Mouse (Mus musculus): ENCODE results near the gene Mthfd1. TPM values are rescaled to one million over a fixed set of nuclear protein-coding genes. Genes with fewer than 3 reads are reported as not detected.

Gene Mthfd1
- polyA plus RNA-seq, 1 experiment from 2014 or later: 35.2 TPM

- H3K9me3 ChIP-seq (replicated peaks; ENCODE audit: control insufficient read depth, low read length, poor library complexity, severe bottlenecking): no peaks in the 10 kb centered on the region
- peaks cover 27% of the 10 kb centered on the region for H3K4me1 ChIP-seq (ENCODE audit: control insufficient read depth, insufficient read depth, low read length)
- H3K27ac ChIP-seq (ENCODE audit: low read length): peak overlapping the region; percentile 5; the same call in 1 of the 2 replicates
- H3K9ac ChIP-seq (ENCODE audit: low read depth, low read length): peak overlapping the region; percentile 96
- H3K4me3 ChIP-seq (ENCODE audit: low read depth, low read length): 0 out of 2 replicates have a peak overlapping the region, but pooled peaks have one; percentile 88
- ATAC-seq: no peak
- H3K27me3 ChIP-seq (ENCODE audit: control insufficient read depth, insufficient read depth, low read depth, low read length): no peaks in the 10 kb centered on the region
- 27% methylated on average over 14 of the region's 14 CpGs for WGBS
- no peaks in the 10 kb centered on the region for H3K36me3 ChIP-seq (ENCODE audit: control insufficient read depth, insufficient read depth, low read length)
- peak overlapping the region; percentile 72 for H3K4me2 ChIP-seq (ENCODE audit: low read length)
Measured at GRCm38 (mm10) chr12:76367096-76367995, 112.2 kb downstream of the Mthfd1 start.

- Histone ChIP-seq H3K36me3 (ENCODE audit: control insufficient read depth, insufficient read depth, low read length) (no peaks in the 10 kb centered on the region), H3K4me1 (ENCODE audit: control insufficient read depth, insufficient read depth, low read length) (peaks cover 30% of the 10 kb centered on the region), H3K4me2 (ENCODE audit: low read length) (peak overlapping the region; percentile 72), H3K27ac (ENCODE audit: low read length) (peak overlapping the region; percentile 95), H3K27me3 (ENCODE audit: control insufficient read depth, insufficient read depth, low read depth, low read length) (no peaks in the 10 kb centered on the region), H3K4me3 (ENCODE audit: low read depth, low read length) (peak overlapping the region; percentile 88), H3K9me3 (replicated peaks; ENCODE audit: control insufficient read depth, low read length, poor library complexity, severe bottlenecking) (no peaks in the 10 kb centered on the region), H3K9ac (ENCODE audit: low read depth, low read length) (peak overlapping the region; percentile 96)
- ATAC-seq: no peak
- WGBS: 5% methylated on average over 9 of the region's 9 CpGs
Measured at GRCm38 (mm10) chr12:76368201-76368789, 113.2 kb downstream of the Mthfd1 start.

GRCm38 (mm10) chr12:76368790-76369205, 113.7 kb downstream of the Mthfd1 start:
- Histone ChIP-seq H3K4me2 (ENCODE audit: low read length) (peak overlapping the region; percentile 72), H3K36me3 (ENCODE audit: control insufficient read depth, insufficient read depth, low read length) (no peaks in the 10 kb centered on the region), H3K4me1 (ENCODE audit: control insufficient read depth, insufficient read depth, low read length) (peaks cover 30% of the 10 kb centered on the region), H3K27ac (ENCODE audit: low read length) (peak overlapping the region; percentile 95), H3K4me3 (ENCODE audit: low read depth, low read length) (peak overlapping the region; percentile 88), H3K9ac (ENCODE audit: low read depth, low read length) (peak overlapping the region; percentile 96), H3K27me3 (ENCODE audit: control insufficient read depth, insufficient read depth, low read depth, low read length) (no peaks in the 10 kb centered on the region), H3K9me3 (replicated peaks; ENCODE audit: control insufficient read depth, low read length, poor library complexity, severe bottlenecking) (no peaks in the 10 kb centered on the region)
- WGBS: under 1% methylated on average over 26 of the region's 26 CpGs
- ATAC-seq: peak; percentile 3; the same call in 1 of the 2 replicates

Other genes with a start within 250 kb of the Mthfd1 start
- 0.26 and 0.44 TPM in 2 replicates for gene Esr2, start 78.0 kb upstream of the Mthfd1 start, polyA plus RNA-seq (2015; fragmentation: Nextera tagmentation; extraction: Ambion mirVana)
- gene Tex21, start 8.6 kb upstream of the Mthfd1 start, polyA plus RNA-seq (2015; fragmentation: Nextera tagmentation; extraction: Ambion mirVana): not detected in 2 replicates
- 10.6 and 11.6 TPM in 2 replicates for gene Akap5, start 69.6 kb downstream of the Mthfd1 start, polyA plus RNA-seq (2015; fragmentation: Nextera tagmentation; extraction: Ambion mirVana)
- gene Zbtb25, start 114.3 kb downstream of the Mthfd1 start, polyA plus RNA-seq (2015; fragmentation: Nextera tagmentation; extraction: Ambion mirVana): 14.7 and 15.7 TPM in 2 replicates
- gene Zbtb1, start 115.0 kb downstream of the Mthfd1 start, polyA plus RNA-seq (2015; fragmentation: Nextera tagmentation; extraction: Ambion mirVana): 3.1 and 3.4 TPM in 2 replicates
- gene Hspa2, start 148.9 kb downstream of the Mthfd1 start, polyA plus RNA-seq (2015; fragmentation: Nextera tagmentation; extraction: Ambion mirVana): 6.2 and 7.6 TPM in 2 replicates
- 1.3 and 1.9 TPM in 2 replicates for gene Ppp1r36, start 162.2 kb downstream of the Mthfd1 start, polyA plus RNA-seq (2015; fragmentation: Nextera tagmentation; extraction: Ambion mirVana)